Mouse (Mus musculus): ENCODE results near the gene Ccdc71.
A peak's percentile ranks its signal among the peaks of the same experiment; 100 is the strongest.

DNA sequence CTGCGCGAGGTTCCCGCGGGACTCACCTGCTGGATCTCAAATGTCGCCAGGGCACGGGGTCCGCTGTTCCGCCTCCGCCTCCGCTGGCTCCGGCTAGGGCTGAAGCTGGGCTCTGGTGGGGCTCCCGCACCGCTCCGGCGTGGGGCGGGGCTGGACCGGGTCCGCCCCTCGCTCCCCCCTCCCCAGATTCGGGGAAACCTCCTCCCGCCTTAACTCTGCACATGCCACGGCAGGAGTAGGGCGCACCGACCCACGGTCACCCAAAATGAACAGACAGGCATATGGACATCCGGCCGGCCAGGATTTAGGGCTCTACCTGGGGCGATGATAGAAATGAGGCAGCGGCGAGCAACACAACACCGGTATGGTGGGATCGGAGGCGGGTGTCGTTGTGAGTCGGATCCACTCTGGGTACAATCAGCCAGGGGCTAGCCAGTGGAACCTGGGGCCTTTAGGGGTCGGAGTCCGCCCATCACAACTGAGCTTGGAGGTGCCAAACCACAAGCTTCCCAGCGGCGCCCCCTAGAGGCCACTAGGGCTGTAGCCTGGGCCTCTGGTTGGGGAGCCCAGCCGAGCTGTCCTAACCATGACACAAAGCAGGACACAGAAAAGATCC lies 7.9 kb upstream of the Ccdc71 start:
- TF ChIP-seq CTCF (IDR thresholded peaks at IDR 0.05; ENCODE audit: low read depth) (peak; percentile 93), EP300 (optimal IDR thresholded peaks at IDR 0.05) (no peak)

Measured in stomach, postnatal 0 days (tissue).